Mouse (Mus musculus) liver, adult 2 months (tissue): Measurements from ENCODE around the gene Hist1h1t. TPM values are rescaled to one million over a fixed set of nuclear protein-coding genes. Genes with fewer than 3 reads are reported as not detected.

ENCODE experiments used
- DNase-seq: peaks from one replicate; pipeline ENCODE4 v3.0.0-alpha.2; 2011; ENCODE audit warnings: low read depth, low spot score; ENCODE audit errors: extremely low read depth
- H3K27ac ChIP-seq: fragments of 200-500 bp; replicated peaks from 2 replicates; pipeline ENCODE4 v1.5.1; 2012; ENCODE audit warnings: low read depth, mild to moderate bottlenecking, control low read depth, inconsistent platforms, low read length; ENCODE audit not compliant: insufficient read depth
- H3K27me3 ChIP-seq: fragments of 200-500 bp; 2 replicates; pipeline ENCODE4 v1.6.1; 2012; ENCODE audit warnings: mild to moderate bottlenecking, moderate library complexity, low read length, inconsistent platforms; ENCODE audit not compliant: control insufficient read depth, insufficient read depth
- H3K36me3 ChIP-seq: fragments of 200-500 bp; 2 replicates; pipeline ENCODE4 v1.6.1; 2012; ENCODE audit warnings: low read length, inconsistent platforms; ENCODE audit not compliant: control insufficient read depth, insufficient read depth
- H3K4me1 ChIP-seq: fragments of 200-500 bp; 2 replicates; pipeline ENCODE4 v1.6.1; 2011; ENCODE audit warnings: low read length; ENCODE audit not compliant: control insufficient read depth, insufficient read depth
- H3K4me3 ChIP-seq: fragments of 200-500 bp; 2 replicates; pipeline ENCODE4 v1.5.1; 2011; ENCODE audit warnings: low read depth, mild to moderate bottlenecking, control low read depth, low read length, moderate library complexity; ENCODE audit not compliant: insufficient read depth
- H3K79me2 ChIP-seq: fragments of 200-500 bp; 2 replicates; pipeline ENCODE4 v1.6.1; 2012; ENCODE audit warnings: inconsistent platforms, mild to moderate bottlenecking, low read length, moderate library complexity; ENCODE audit not compliant: control insufficient read depth, insufficient read depth
- H3K9ac ChIP-seq: fragments of 200-500 bp; 2 replicates; pipeline ENCODE4 v1.6.1; 2012; ENCODE audit warnings: low read depth, mild to moderate bottlenecking, control low read depth, inconsistent platforms, low read length
- CTCF ChIP-seq: fragments of 200-500 bp; IDR thresholded peaks from 2 replicates; pipeline ENCODE4 v1.5.1; 2011; ENCODE audit warnings: low read depth, low read length, control low read depth
- POLR2A ChIP-seq: fragments of 200-500 bp; IDR thresholded peaks from 2 replicates; pipeline ENCODE4 v1.6.1; 2011; ENCODE audit warnings: low read length, control low read depth; ENCODE audit not compliant: insufficient read depth; ENCODE audit errors: extremely low read depth
- WGBS: fragments of 180-500 bp; shearing (Covaris S2); methylation state at CpG from one replicate; pipeline ENCODE4 v1.1.7; 2018; 5-methylcytosine and 5-hydroxymethylcytosine counted together
- polyA plus RNA-seq: library from polyadenylated mRNA; depleted of rRNA; stranded (reverse); fragments of >200 nt; gene quantifications from 2 replicates; pipeline ENCODE4 v1.2.3, GENCODE M21; 2012
- total RNA-seq: library from RNA; depleted of rRNA; stranded (reverse); fragments of >200 nt; gene quantifications from 2 replicates; pipeline ENCODE4 v1.2.3, GENCODE M21; 2014

Hist1h1t gene
- total and polyA plus RNA-seq, 2 experiments, result not detected

DNA sequence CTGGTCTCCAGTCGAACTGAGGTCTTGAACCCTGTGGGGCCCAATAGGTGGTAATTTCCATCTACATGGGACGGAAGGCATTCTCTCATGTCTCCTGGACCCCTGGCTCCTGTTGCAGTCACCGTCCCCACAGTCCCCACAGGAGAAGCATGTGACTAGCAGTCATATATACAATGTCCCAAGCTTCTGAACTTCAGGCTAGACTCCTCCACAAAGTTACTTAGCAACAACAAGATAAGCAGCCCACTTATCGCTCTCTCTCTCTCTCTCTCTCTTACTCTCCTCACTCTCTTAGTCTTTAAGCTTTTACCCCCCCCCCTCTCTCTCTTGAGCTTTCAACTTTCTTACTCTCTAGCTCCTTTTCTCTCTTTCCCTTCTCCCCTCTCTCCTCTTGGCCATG, 28.6 kb downstream of the Hist1h1t start:
- Histone ChIP-seq H3K9ac (no peak overlapping the region), H3K27me3 (no peaks in the 10 kb centered on the region), H3K79me2 (no peaks in the 10 kb centered on the region), H3K4me3 (no peak overlapping the region), H3K4me1 (peaks cover 12% of the 10 kb centered on the region), H3K36me3 (no peaks in the 10 kb centered on the region), H3K27ac (no peak overlapping the region)
- TF ChIP-seq POLR2A (no peak), CTCF (no peak)
- DNase-seq, result no peak
- WGBS, result 96% methylated on average over 4 of the region's 4 CpGs

DNA sequence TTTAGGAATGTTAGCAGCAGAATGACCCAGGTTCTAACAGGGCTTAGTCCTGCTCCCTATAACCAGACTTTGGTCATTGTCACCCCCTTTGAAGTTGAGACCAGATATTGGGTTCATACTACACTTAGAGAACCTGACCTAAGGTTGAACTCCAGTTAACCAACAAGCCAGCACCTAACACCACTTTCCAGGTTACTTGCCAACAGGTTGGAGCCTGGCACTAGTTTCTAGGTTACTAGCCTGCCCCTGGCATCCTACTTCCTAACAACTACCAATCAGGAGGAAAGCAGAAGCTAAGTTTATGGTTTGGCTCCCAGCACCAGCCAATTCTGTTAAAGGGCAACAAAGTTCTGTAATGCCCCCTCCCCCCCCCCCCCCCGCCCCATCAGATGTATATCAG, 29.6 kb downstream of the Hist1h1t start:
- H3K36me3 ChIP-seq, result no peaks in the 10 kb centered on the region
- no peak for TF ChIP-seq CTCF
- no peak for TF ChIP-seq POLR2A
- H3K4me1 ChIP-seq, result peaks cover 19% of the 10 kb centered on the region
- H3K27me3 ChIP-seq, result no peaks in the 10 kb centered on the region
- WGBS, result 44% methylated on average over 1 of the region's 1 CpGs
- no peak overlapping the region for H3K4me3 ChIP-seq
- no peak overlapping the region for H3K9ac ChIP-seq
- no peak overlapping the region for H3K27ac ChIP-seq
- DNase-seq, result peak; percentile 96
- H3K79me2 ChIP-seq, result no peaks in the 10 kb centered on the region

DNA sequence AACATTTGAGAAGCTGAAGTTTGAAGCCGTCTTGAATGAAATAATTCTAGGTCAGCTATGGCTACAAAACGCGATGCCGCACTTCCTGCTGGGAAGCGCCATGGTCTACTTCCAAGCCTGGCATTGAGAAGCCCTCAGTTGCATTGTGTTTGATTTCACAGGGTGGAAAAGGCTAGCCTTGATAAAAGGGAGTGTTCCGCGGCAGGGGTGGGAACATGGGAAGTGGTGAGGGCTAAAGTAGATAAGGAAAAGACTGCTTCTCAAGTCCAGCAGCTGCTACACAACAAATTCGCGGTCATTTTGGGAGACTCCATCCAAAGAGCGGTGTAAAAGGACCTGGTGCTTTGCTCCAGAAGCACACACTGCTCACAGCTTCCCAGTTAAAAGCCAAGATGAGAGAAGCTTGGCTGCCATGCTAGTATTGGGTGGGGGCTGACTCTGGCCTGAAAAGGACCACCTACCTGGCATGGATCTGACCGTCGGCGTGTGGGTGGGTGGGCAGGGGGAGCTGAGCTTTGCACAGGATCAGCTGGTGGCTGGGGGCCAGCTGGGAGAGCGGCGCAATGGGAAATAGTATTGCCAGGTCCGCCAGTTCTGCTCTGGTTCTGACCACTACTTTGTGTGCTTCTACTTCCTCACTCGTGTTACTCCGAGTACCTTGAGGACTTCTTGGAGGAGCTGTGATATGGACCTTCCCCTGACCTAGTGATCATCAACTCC, 33.0 kb downstream of the Hist1h1t start:
- WGBS, result 64% methylated on average over 18 of the region's 18 CpGs
- Histone ChIP-seq H3K4me1 (peaks cover 25% of the 10 kb centered on the region), H3K36me3 (no peaks in the 10 kb centered on the region), H3K27me3 (no peaks in the 10 kb centered on the region), H3K79me2 (no peaks in the 10 kb centered on the region), H3K4me3 (no peak overlapping the region), H3K27ac (peak overlapping the region; percentile 90), H3K9ac (no peak overlapping the region)
- no peak for TF ChIP-seq CTCF
- TF ChIP-seq POLR2A, result no peak
- DNase-seq, result no peak

DNA sequence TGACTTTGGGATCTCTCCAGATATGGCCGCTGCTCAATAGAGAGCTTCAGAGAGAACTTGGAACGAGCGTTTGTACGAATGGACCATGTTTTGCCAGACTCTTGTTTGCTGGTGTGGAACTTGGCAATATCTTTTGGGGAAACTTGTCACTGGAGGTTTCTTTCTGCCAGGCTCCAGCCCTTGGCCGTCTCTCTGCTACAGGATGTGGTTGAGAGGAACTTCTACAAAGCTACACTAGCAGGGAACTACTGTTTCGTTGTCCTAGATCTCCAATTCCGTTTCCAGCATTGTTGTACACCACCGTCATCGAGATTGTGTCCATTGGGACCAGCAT, 33.5 kb downstream of the Hist1h1t start:
- WGBS, result 23% methylated on average over 9 of the region's 9 CpGs
- no peak for TF ChIP-seq CTCF
- DNase-seq, result peak; percentile 97

DNA sequence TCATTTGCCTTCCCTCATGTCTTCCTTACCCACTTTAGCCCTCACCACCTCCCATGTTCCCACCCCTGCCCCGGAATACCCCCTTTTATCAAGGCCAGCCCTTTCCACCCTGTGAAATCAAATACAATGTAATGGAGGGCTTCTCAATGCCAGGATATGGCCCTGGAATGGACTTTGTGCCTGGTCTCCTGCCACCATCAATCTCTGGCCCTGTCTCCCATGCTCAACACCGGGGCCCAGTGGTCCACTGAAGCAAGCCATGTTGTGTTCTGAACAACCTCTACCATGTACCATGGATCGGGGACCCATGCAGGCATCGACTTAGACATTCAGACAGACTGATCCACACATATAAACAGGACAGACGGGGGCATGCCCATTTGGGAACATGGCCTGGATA, 34.1 kb downstream of the Hist1h1t start:
- DNase-seq, result peak; percentile 76
- no peaks in the 10 kb centered on the region for H3K27me3 ChIP-seq
- H3K9ac ChIP-seq, result no peak overlapping the region
- no peak for TF ChIP-seq POLR2A
- H3K4me1 ChIP-seq, result peaks cover 23% of the 10 kb centered on the region
- no peak overlapping the region for H3K4me3 ChIP-seq
- H3K27ac ChIP-seq, result peak overlapping the region; percentile 90
- WGBS, result 53% methylated on average over 5 of the region's 5 CpGs
- no peaks in the 10 kb centered on the region for H3K79me2 ChIP-seq
- H3K36me3 ChIP-seq, result no peaks in the 10 kb centered on the region

More for the DNA sequence above, 33.5 kb downstream of the Hist1h1t start:
- Histone ChIP-seq H3K4me3 (no peak overlapping the region), H3K4me1 (peaks cover 25% of the 10 kb centered on the region), H3K79me2 (no peaks in the 10 kb centered on the region), H3K9ac (no peak overlapping the region), H3K36me3 (no peaks in the 10 kb centered on the region), H3K27me3 (no peaks in the 10 kb centered on the region), H3K27ac (peak overlapping the region; percentile 90)

DNA sequence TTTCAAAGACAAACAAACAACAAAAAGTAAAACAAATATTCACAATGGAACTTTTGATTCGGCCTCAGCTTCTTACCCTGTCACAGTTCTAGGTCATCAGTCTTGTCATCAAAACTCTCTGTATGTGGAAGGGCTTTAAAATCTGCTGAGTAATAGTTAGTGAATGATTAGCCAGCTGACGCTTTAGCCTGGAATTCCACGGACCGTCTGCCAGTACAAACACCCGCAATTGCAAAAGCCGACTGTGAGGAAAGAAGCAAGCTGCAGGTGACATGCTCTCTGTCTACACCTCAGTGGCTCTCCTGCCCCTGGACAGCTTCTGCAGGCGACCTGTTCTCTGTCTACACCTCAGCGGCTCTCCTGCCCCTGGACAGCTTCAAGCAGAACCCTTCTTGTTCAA, 34.9 kb downstream of the Hist1h1t start:
- Histone ChIP-seq H3K27ac (peak overlapping the region; percentile 55), H3K4me3 (peak overlapping the region; percentile 42), H3K79me2 (no peaks in the 10 kb centered on the region), H3K4me1 (peaks cover 20% of the 10 kb centered on the region), H3K27me3 (no peaks in the 10 kb centered on the region), H3K9ac (peak overlapping the region; percentile 17; the same call in 1 of the 2 replicates), H3K36me3 (no peaks in the 10 kb centered on the region)
- TF ChIP-seq CTCF, result no peak
- peak; percentile 69 for TF ChIP-seq POLR2A
- peak; percentile 100 for DNase-seq
- WGBS, result 11% methylated on average over 8 of the region's 8 CpGs
